Mouse (Mus musculus): ENCODE measurements around the gene Pmp22. TPM values are rescaled to one million over a fixed set of nuclear protein-coding genes. Genes with fewer than 3 reads are reported as not detected.

Gene Pmp22
- polyA plus RNA-seq, 1 experiment from 2014 or later: 21.5 TPM

- Histone ChIP-seq H3K4me1 (replicated peaks) (no peaks in the 10 kb centered on the region), H3K4me2 (no peak overlapping the region), H3K4me3 (replicated peaks) (no peak overlapping the region), H3K27ac (no peak overlapping the region), H3K36me3 (no peaks in the 10 kb centered on the region), H3K27me3 (no peaks in the 10 kb centered on the region), H3K9ac (no peak overlapping the region), H3K9me3 (replicated peaks) (no peaks in the 10 kb centered on the region)
- ATAC-seq (ENCODE audit: low read depth) (no peak), DNase-seq (no peak)
- 42% methylated on average over 1 of the region's 1 CpGs for WGBS (ENCODE audit: insufficient replicate concordance)
These were observed 19.5 kb upstream of the Pmp22 start for GRCm38 (mm10) chr11:63109230-63109775.

DNA sequence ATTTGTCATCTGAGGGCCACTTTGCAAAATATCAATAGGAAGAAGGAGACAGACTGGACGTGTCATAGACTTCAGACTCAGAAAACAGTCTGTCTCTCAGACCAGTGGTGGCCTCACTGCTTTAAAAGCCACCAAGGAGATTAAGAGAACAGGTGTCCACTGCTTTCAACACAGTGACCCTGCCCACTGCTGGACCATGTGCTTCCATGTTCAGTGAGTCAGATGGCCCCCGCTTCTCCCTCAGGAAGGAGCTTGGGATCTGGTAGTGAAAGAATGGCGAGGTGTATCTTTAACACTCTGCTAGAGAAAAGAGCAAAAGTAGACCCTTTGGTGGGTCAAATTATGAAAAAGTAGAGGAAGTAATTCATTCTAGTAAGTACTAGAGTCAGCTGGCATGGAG, 18.5 kb upstream of the Pmp22 start:
- no peak for DNase-seq
- no peak overlapping the region for H3K4me3 ChIP-seq (replicated peaks)
- WGBS (ENCODE audit: insufficient replicate concordance): 54% methylated on average over 3 of the region's 3 CpGs
- H3K9ac ChIP-seq: no peak overlapping the region
- H3K4me1 ChIP-seq (replicated peaks): no peaks in the 10 kb centered on the region
- H3K4me2 ChIP-seq: no peak overlapping the region
- ATAC-seq (ENCODE audit: low read depth): no peak
- H3K27me3 ChIP-seq: no peaks in the 10 kb centered on the region
- H3K27ac ChIP-seq: no peak overlapping the region
- H3K9me3 ChIP-seq (replicated peaks): no peaks in the 10 kb centered on the region
- H3K36me3 ChIP-seq: no peaks in the 10 kb centered on the region

DNA sequence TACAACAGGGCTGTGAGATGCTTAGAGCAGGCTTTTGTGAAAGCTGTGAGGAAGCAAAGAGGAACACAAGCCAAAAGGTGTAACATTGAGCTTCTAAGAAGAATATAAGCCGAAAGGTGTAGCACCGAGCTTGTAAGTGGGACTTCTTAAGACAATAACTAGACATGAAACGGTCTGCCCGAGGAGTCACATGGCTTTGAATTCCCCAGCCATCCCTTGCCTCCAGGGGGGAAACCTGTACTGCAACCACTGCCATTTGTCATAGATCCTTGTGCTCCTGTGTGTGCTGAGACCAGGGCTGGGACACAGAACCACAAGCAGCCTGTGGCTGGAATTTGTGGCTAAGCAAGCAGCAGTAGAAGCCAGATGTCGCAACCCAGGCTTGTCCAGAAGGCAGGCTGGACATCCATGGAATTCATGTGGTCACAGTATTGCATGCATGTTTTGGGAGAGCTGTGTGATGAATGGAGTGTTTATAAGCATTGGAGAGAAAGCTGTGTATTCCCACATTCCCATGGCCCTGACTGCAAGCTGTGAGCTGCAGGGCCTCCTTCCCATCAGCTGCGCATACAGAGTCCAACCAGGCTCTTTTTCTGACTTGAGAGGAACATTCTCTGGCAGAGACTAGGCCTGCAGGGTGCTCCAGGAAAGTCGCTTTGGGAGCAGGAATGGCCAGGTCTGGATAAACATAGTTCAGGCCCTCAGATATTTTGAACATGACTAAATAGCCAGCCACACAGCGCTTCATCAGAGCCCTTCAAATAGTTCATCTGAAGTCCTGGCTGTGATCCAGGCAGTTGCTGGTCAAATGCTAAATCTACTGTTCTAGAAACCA, 13.8 kb upstream of the Pmp22 start:
- whole genome bisulfite sequencing (ENCODE audit: insufficient replicate concordance): 67% methylated on average over 8 of the region's 8 CpGs
- Histone ChIP-seq H3K4me3 (replicated peaks) (no peak overlapping the region), H3K9ac (no peak overlapping the region), H3K27me3 (no peaks in the 10 kb centered on the region), H3K4me1 (replicated peaks) (no peaks in the 10 kb centered on the region), H3K36me3 (no peaks in the 10 kb centered on the region), H3K4me2 (no peak overlapping the region), H3K27ac (no peak overlapping the region), H3K9me3 (replicated peaks) (no peaks in the 10 kb centered on the region)
- no peak for ATAC-seq (ENCODE audit: low read depth)
- no peak for DNase-seq

GRCm38 (mm10) chr11:63116652-63117051, 12.1 kb upstream of the Pmp22 start:
- H3K27me3 ChIP-seq: no peaks in the 10 kb centered on the region
- H3K4me1 ChIP-seq (replicated peaks): no peaks in the 10 kb centered on the region
- H3K27ac ChIP-seq: no peak overlapping the region
- H3K9ac ChIP-seq: no peak overlapping the region
- ATAC-seq (ENCODE audit: low read depth) (no peak), DNase-seq (no peak)
- 73% methylated on average over 5 of the region's 5 CpGs for WGBS (ENCODE audit: insufficient replicate concordance)
- H3K4me3 ChIP-seq (replicated peaks): no peak overlapping the region
- H3K4me2 ChIP-seq: no peak overlapping the region
- H3K9me3 ChIP-seq (replicated peaks): no peaks in the 10 kb centered on the region
- no peaks in the 10 kb centered on the region for H3K36me3 ChIP-seq

GRCm38 (mm10) chr11:63117266-63117665, 11.5 kb upstream of the Pmp22 start:
- ATAC-seq (ENCODE audit: low read depth) (no peak), DNase-seq (no peak)
- Histone ChIP-seq H3K27me3 (no peaks in the 10 kb centered on the region), H3K4me3 (replicated peaks) (no peak overlapping the region), H3K36me3 (no peaks in the 10 kb centered on the region), H3K9me3 (replicated peaks) (no peaks in the 10 kb centered on the region), H3K4me2 (no peak overlapping the region), H3K27ac (no peak overlapping the region), H3K4me1 (replicated peaks) (no peaks in the 10 kb centered on the region), H3K9ac (no peak overlapping the region)
- 45% methylated on average over 1 of the region's 1 CpGs for WGBS (ENCODE audit: insufficient replicate concordance)

GRCm38 (mm10) chr11:63119791-63120190, 9.0 kb upstream of the Pmp22 start:
- Histone ChIP-seq H3K4me3 (replicated peaks) (no peak overlapping the region), H3K4me1 (replicated peaks) (no peaks in the 10 kb centered on the region), H3K36me3 (no peaks in the 10 kb centered on the region), H3K27me3 (no peaks in the 10 kb centered on the region), H3K9ac (no peak overlapping the region), H3K4me2 (no peak overlapping the region), H3K27ac (no peak overlapping the region), H3K9me3 (replicated peaks) (no peaks in the 10 kb centered on the region)
- DNase-seq: no peak
- 15% methylated on average over 7 of the region's 7 CpGs for WGBS (ENCODE audit: insufficient replicate concordance)
- no peak for ATAC-seq (ENCODE audit: low read depth)

GRCm38 (mm10) chr11:63122249-63122648, 6.5 kb upstream of the Pmp22 start:
- ATAC-seq (ENCODE audit: low read depth): no peak
- Histone ChIP-seq H3K9ac (no peak overlapping the region), H3K4me2 (no peak overlapping the region), H3K36me3 (no peaks in the 10 kb centered on the region), H3K9me3 (replicated peaks) (no peaks in the 10 kb centered on the region), H3K27me3 (peaks cover 3% of the 10 kb centered on the region; the same call in 1 of the 2 replicates), H3K4me3 (replicated peaks) (no peak overlapping the region), H3K4me1 (replicated peaks) (no peaks in the 10 kb centered on the region), H3K27ac (no peak overlapping the region)
- no peak for DNase-seq
- 36% methylated on average over 2 of the region's 2 CpGs for WGBS (ENCODE audit: insufficient replicate concordance)

GRCm38 (mm10) chr11:63122776-63123350, 5.9 kb upstream of the Pmp22 start:
- WGBS (ENCODE audit: insufficient replicate concordance): 56% methylated on average over 4 of the region's 4 CpGs
- ATAC-seq (ENCODE audit: low read depth): no peak
- no peak overlapping the region for H3K9ac ChIP-seq

GRCm38 (mm10) chr11:63124316-63124715, 4.5 kb upstream of the Pmp22 start:
- DNase-seq (no peak), ATAC-seq (ENCODE audit: low read depth) (no peak)
- Histone ChIP-seq H3K36me3 (no peaks in the 10 kb centered on the region), H3K4me3 (replicated peaks) (no peak overlapping the region), H3K9ac (no peak overlapping the region), H3K27me3 (peaks cover 17% of the 10 kb centered on the region), H3K9me3 (replicated peaks) (no peaks in the 10 kb centered on the region), H3K4me2 (no peak overlapping the region), H3K27ac (no peak overlapping the region), H3K4me1 (replicated peaks) (no peaks in the 10 kb centered on the region)
- 36% methylated on average over 4 of the region's 4 CpGs for WGBS (ENCODE audit: insufficient replicate concordance)

More at GRCm38 (mm10) chr11:63122776-63123350, 5.9 kb upstream of the Pmp22 start:
- H3K27me3 ChIP-seq: peaks cover 5% of the 10 kb centered on the region; the same call in 1 of the 2 replicates
- no peaks in the 10 kb centered on the region for H3K9me3 ChIP-seq (replicated peaks)
- H3K27ac ChIP-seq: no peak overlapping the region
- no peak overlapping the region for H3K4me3 ChIP-seq (replicated peaks)
- H3K36me3 ChIP-seq: no peaks in the 10 kb centered on the region
- no peak for DNase-seq
- H3K4me1 ChIP-seq (replicated peaks): no peaks in the 10 kb centered on the region
- no peak overlapping the region for H3K4me2 ChIP-seq

GRCm38 (mm10) chr11:63125832-63126456, 2.8 kb upstream of the Pmp22 start:
- Histone ChIP-seq H3K4me3 (replicated peaks) (no peak overlapping the region), H3K4me2 (no peak overlapping the region), H3K27ac (no peak overlapping the region), H3K4me1 (replicated peaks) (no peaks in the 10 kb centered on the region; the same call in 1 of the 2 replicates), H3K9me3 (replicated peaks) (no peaks in the 10 kb centered on the region), H3K36me3 (no peaks in the 10 kb centered on the region), H3K9ac (no peak overlapping the region), H3K27me3 (peaks cover 33% of the 10 kb centered on the region)
- ATAC-seq (ENCODE audit: low read depth) (no peak), DNase-seq (no peak)
- 61% methylated on average over 5 of the region's 5 CpGs for WGBS (ENCODE audit: insufficient replicate concordance)

DNA sequence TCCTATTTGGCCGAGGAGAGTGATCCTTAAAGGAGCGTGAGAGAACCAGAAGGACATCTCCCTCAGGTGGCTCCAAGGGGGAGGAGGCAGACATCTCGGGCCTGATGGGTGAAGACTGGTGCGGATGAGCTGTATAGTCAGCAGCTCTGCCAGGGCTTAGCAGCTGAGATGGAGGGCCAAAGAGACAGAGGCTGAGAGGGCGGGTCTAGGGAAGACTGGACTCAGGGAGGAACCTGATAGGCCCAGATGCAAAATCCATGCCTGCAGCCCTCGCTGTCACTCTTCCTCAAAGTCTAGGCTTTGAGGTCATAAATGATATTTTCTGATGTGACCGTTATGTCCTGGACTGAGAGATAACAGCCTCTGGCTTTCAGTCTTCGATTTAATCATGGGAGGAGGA, 1.8 kb upstream of the Pmp22 start:
- Histone ChIP-seq H3K27me3 (peaks cover 43% of the 10 kb centered on the region), H3K4me1 (replicated peaks) (no peaks in the 10 kb centered on the region; the same call in none of the 2 replicates), H3K4me3 (replicated peaks) (no peak overlapping the region), H3K9ac (no peak overlapping the region), H3K36me3 (no peaks in the 10 kb centered on the region), H3K4me2 (no peak overlapping the region), H3K27ac (no peak overlapping the region), H3K9me3 (replicated peaks) (no peaks in the 10 kb centered on the region)
- ATAC-seq (ENCODE audit: low read depth) (no peak), DNase-seq (no peak)
- 50% methylated on average over 8 of the region's 8 CpGs for WGBS (ENCODE audit: insufficient replicate concordance)

Data from liver, embryonic 13.5 days (tissue).